Mouse (Mus musculus): ENCODE measurements around the gene Krtap19-2.

- no peak for TF ChIP-seq CTCF (IDR thresholded peaks at IDR 0.05; ENCODE audit: insufficient read depth, low read depth, low read length)
- TF ChIP-seq POLR2A (IDR thresholded peaks at IDR 0.05; ENCODE audit: insufficient read depth, low read depth, low read length), result no peak
Measured at GRCm38 (mm10) chr16:88826978-88827377, 47.1 kb downstream of the Krtap19-2 start.
